Mouse (Mus musculus): ENCODE data around the gene Bmper. TPM values are rescaled to one million over a fixed set of nuclear protein-coding genes. Genes with fewer than 3 reads are reported as not detected.

The Bmper gene
- total RNA-seq, 2 experiments from 2014 or later: 3.5 to 3.7 TPM

DNA sequence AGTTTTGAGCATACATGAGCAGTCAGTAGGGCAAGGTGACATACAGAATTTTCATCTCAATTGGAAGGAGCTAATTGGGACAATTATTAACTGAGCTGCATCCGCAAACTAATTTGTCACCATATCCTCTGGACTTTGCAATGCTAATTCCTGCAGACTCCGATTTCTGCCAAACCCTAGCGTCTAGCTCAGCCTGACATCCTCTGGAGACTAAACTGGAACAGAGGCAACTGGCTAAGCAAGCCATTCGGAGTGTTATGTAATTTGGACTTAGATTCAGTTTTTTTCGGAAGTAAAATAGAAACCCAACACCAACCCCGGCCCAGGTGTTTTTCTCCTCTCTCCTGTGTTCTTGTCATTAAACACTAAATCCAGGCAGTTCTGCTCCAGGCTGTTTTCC, 213.9 kb downstream of the Bmper start:
- DNase-seq: peak; percentile 55

GRCm38 (mm10) chr9:23438662-23439061, 215.8 kb downstream of the Bmper start:
- DNase-seq: no peak

DNA sequence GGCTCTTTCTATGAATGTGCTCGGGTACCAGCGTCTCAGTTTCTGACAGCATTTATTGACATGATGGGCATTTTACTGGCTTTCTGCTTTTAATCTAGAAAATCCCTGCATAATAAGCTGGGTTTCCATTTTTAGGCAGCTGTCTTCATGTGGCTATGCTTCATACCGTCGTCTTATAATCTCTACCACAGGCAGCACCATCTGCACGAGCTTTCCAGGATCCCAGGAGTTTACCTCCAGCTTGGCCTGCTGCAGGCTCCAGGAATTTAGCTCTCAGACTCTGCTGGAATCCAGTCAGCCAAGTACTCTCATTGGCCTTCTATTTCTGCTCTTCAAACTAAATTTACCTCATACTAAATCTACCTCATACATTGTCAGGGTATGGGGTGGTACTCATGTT, 219.3 kb downstream of the Bmper start:
- DNase-seq: no peak

GRCm38 (mm10) chr9:23444975-23445374, 222.1 kb downstream of the Bmper start:
- no peak for DNase-seq

DNA sequence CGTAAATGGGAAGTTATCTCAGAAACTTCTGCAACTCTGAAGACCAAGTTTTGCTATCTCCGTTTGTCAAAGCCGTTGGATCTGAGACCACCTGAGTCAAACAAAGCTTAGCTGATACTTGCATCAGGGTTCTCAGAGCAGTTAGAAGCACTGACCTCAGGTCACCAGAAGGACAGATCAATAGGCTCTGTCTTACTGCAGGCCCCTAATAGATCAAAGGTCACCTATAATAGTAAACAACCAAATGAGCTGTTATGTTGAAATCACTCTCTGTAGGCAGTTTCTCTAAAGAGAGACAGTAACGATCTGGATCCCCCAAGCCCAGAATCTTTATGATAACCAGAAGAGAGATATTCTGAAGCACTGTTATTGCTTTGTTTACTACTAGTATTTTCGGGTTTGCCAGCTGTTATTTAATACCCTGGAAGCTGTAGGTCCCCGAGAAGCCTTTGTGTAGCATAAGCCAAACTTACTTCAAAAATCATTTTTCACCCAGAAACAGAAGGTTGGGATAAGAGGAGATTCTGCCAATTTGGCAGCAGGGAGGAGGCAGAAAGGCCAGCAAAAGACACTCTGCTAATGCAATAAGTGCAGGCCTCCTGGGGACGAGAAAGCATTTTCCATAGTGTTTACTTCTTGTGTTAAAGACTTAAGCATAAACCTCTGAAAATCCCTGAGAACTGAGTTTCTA, 224.5 kb downstream of the Bmper start:
- peak; percentile 15 for DNase-seq

GRCm38 (mm10) chr9:23453309-23453708, 230.4 kb downstream of the Bmper start:
- DNase-seq: no peak

GRCm38 (mm10) chr9:23457186-23457585, 234.3 kb downstream of the Bmper start:
- DNase-seq: no peak

GRCm38 (mm10) chr9:23460721-23461120, 237.8 kb downstream of the Bmper start:
- DNase-seq: no peak

GRCm38 (mm10) chr9:23462949-23463608, 240.2 kb downstream of the Bmper start:
- no peak for DNase-seq

DNA sequence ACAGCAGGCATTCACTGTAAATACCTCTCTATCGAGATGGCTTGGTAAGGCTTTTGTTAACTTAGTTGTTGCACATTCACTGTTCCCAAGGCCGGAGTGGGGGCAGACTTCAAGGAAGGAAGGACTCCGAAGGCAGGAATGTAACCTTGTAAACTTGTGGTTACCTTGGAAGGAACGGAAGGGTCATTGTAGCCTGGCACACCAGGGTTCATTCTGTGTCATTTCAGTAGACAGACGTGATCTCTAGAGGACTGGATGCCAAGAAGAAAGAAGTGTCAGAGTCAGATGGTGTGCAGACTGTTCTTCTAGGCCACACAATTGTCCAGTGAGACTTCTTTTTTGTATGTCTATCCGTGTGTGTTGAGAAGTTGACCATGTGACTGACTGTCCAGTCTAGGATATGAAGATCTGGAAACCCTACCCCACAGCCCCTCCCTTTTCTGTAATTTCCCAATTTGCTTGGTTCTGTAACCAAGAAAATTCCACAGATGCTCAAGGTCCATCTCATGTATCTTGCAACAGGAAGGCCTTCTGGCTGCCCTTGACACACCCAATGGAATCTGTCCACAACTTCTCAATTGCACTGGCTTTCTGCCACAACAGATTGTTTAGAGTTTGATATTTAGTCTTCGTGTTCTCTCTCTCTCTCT, 242.2 kb downstream of the Bmper start:
- DNase-seq: peak; percentile 21

DNA sequence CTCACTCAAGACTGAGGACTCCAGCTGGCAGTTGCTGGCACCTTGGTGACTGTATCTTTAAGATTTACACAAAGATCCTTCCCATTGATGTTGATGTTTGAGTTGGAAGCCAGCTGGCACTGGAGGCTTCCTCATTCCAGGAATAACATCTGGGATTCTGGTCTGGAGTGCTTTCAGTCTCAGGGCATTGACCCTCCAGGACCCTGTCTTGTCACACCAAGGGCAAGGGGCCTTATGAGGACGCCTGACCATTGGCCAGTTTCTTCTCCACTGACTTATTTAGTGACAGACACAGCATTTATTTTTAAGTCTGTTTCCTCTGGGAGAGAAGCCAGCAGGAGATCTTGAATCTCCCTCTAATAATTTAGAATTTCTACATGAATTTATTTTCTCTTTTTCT, 247.0 kb downstream of the Bmper start:
- DNase-seq: peak; percentile 39

DNA sequence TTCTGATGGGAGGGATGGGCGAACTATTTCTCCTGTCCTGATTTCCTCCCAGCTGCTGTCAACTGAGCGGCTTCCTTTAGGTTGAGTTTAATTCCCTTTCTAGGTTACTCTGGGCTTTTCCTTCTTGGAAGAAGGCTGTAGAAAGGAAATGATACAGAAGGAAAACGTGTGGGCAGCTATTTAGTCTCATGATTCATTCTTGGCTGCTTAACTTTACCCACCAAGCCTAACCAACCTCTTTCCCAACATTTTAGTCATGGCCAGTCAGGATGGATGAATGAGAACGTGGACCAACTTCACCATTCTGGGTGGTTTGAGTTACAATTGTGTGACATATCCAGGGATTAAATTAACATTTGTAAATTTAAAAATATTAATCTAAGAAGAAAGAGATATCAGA, 263.0 kb downstream of the Bmper start:
- DNase-seq: no peak

DNA sequence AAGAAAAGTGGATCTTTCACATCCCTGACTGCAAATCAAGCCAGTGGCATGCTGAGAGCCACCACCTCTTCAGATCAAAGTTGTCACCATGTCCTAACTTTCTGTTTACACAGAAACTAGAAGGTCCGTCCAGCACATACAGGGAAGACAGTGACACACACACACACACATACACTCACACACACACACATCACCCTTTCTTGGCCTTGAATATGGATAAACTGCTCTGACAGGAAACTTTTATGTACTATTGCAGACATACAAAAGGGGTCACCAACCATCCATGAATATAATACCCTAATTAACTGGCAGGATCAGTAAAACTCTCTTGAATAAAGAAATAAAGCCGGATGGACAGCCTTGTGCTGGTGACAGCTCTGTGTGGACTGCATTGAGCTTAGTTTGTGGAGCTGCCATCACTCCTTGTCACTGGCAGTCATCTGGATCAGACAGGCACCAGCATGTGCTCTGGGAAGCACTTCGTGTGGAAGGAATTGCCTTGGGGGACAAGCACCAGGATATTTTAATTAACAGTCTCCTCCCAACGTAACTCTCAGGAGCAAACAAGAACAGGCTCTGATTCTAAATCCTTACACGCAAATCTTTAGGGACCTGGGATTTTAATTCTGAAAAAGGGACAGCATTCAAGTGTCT, 264.0 kb downstream of the Bmper start:
- DNase-seq: no peak

DNA sequence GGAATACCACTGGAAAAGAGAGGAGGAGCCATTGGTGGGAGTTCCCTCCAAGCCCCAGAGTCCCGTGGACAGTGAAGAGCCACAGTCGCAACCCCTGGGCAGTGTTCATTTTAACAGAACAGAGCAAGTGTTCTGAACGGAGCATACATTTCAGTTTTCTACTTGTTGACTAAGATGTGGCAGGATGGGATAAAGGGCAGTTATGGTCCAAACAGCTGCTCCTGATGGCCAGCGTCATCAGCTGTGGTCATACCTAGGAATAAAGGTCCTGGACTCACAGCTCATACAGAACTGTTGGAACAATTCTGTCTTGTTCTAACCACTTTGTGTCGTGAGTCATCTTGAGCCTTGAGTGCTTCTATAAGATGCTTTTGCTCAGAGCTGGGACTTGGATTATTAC, 265.4 kb downstream of the Bmper start:
- no peak for DNase-seq

DNA sequence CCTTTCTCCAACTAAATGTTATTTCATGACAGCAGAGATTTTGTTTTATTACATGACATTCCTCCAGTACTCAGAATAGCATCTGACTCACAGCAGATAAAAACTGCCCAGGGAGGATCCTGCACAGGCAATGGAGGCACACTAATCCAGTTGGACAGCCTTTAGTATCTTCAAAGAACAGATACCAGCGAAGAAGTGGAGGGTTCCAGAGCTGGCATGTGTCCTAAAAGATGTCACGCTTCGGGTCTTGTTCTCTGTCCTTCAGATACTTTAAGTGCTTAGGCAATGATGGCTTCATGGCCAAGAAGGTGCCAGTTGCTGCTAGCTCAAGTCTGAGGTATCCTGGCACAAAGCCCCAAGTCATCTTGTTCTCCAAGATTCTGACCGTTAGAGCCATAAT, 272.5 kb downstream of the Bmper start:
- DNase-seq: no peak

- DNase-seq: no peak
These were observed 274.8 kb downstream of the Bmper start for GRCm38 (mm10) chr9:23497626-23498025.

- DNase-seq: no peak
These were observed 311.0 kb downstream of the Bmper start for GRCm38 (mm10) chr9:23533870-23534269.

Data from gastrocnemius, postnatal 25 days (tissue).